In the genomic region with DNA sequence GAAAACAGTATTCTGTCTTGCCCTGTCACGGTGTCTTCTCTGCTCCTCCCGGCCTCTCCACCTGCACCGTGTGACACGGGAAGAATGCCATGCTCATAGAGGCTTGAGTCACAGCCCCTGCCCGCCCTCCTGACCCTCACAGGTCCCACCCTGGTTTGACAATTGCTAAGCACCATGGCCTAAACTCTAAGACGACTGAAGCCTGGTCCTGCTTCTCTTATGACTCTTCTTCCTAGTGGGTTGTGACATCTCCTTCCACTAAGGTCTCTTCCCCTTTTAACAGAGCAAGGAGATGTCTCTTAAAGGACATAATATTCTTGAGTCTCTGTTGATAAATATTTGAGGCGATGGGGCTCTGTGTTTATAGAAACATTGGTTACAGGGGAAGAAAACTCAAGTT, we compare ENCODE assay signal across 21 mouse cellular contexts.
"Had no signal": no experiment of that assay in that cellular context is flagged by ENCODE, and none has a peak within 500 bp of the region (broad histone marks: within the 10 kb centered on the region; RNA-seq: fewer than 3 reads in every experiment).

No protein-coding gene starts in this region.

- H3K4me3 ChIP-seq: liver, embryonic 13.5 days; liver, embryonic 15.5 days; lung, embryonic 15.5 days; megakaryocyte, embryonic 14.5 days; midbrain, embryonic 13.5 days; midbrain, embryonic 15.5 days; myocyte; neural tube, embryonic 13.5 days; neural tube, embryonic 15.5 days had no signal

- H3K9ac ChIP-seq: liver, embryonic 13.5 days; liver, embryonic 15.5 days; liver, postnatal 0 days; lung, embryonic 15.5 days; midbrain, embryonic 13.5 days; midbrain, embryonic 15.5 days; neural tube, embryonic 13.5 days; neural tube, embryonic 15.5 days had no signal

- H3K9me3 ChIP-seq: liver, embryonic 13.5 days; liver, embryonic 15.5 days; lung, embryonic 15.5 days; megakaryocyte, embryonic 14.5 days; midbrain, embryonic 13.5 days; neural tube, embryonic 15.5 days had no signal

- H3K4me2 ChIP-seq: liver, embryonic 13.5 days; liver, embryonic 15.5 days; midbrain, embryonic 11.5 days; midbrain, embryonic 13.5 days; midbrain, embryonic 15.5 days; neural tube, embryonic 13.5 days; neural tube, embryonic 15.5 days had no signal

- ATAC-seq: liver, postnatal 0 days; lung, postnatal 0 days; midbrain, embryonic 13.5 days; midbrain, embryonic 15.5 days had no signal

- H3K27me3 ChIP-seq: liver, embryonic 13.5 days; liver, embryonic 15.5 days; lung, embryonic 15.5 days; megakaryocyte, embryonic 14.5 days; midbrain, embryonic 13.5 days; midbrain, embryonic 15.5 days; neural tube, embryonic 13.5 days; neural tube, embryonic 15.5 days had no signal

- H3K27ac ChIP-seq: liver, embryonic 13.5 days; liver, embryonic 15.5 days; lung, embryonic 15.5 days; macrophage; midbrain, embryonic 13.5 days; midbrain, embryonic 15.5 days; neural tube, embryonic 13.5 days; neural tube, embryonic 15.5 days had no signal

- DNase-seq: liver, embryonic 13.5 days; liver, postnatal 0 days; lung, adult 2 months; lung, postnatal 14 days; lung, postnatal 36 days; right cerebral cortex, postnatal 14 days; spleen, adult 18-20 months; thymus, adult 18-20 months; thymus, postnatal 14 days; thymus, postnatal 4 days had no signal

- H3K4me1 ChIP-seq: liver, embryonic 13.5 days; liver, embryonic 15.5 days; midbrain, embryonic 15.5 days had no signal

- H3K36me3 ChIP-seq: liver, embryonic 13.5 days; liver, embryonic 15.5 days; lung, embryonic 15.5 days; midbrain, embryonic 13.5 days; midbrain, embryonic 15.5 days; neural tube, embryonic 13.5 days; neural tube, embryonic 15.5 days had no signal
